Mouse (Mus musculus): ENCODE results near the gene Ism1.

DNA sequence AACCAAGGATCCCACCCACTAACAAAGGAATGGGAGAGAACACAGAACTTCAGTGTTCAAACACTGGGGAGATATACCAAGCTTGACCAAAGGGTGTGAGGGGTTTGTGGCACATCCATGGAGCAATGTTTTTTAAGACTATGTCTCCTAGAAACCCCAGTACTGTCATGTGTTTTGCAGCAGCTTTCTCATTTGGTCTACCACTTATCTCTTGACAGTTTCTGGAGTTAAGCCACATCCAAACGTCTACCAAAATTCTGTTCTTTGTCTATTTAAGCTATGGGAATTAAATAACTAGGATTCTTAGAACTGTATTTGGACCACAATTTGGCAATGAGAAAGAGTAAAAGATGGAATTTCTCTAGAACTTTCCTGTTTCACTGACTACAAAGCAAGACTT, 106.5 kb downstream of the Ism1 start:
- TF ChIP-seq ETS1 (conservative IDR thresholded peaks at IDR 0.05; ENCODE audit: low read depth, low read length) (no peak), ZMIZ1 (IDR thresholded peaks at IDR 0.05; ENCODE audit: low read depth, low read length) (no peak), CTCF (conservative IDR thresholded peaks at IDR 0.05 in 1 of 2, IDR thresholded peaks at IDR 0.05 in 1 of 2; ENCODE audit: low read depth in 2 of 2, low read length in 2 of 2) (no peak), JUND (conservative IDR thresholded peaks at IDR 0.05; ENCODE audit: low read depth, low read length) (no peak), MAX (IDR thresholded peaks at IDR 0.05; ENCODE audit: low read length) (no peak), CHD1 (IDR thresholded peaks at IDR 0.05; ENCODE audit: low read depth, low read length) (no peak), E2F4 (IDR thresholded peaks at IDR 0.05; ENCODE audit: insufficient replicate concordance, low read depth, low read length) (no peak), POLR2A (IDR thresholded peaks at IDR 0.05; ENCODE audit: low read depth, low read length) (no peak), SMC3 (IDR thresholded peaks at IDR 0.05; ENCODE audit: low read depth, low read length) (no peak), TCF12 (IDR thresholded peaks at IDR 0.05; ENCODE audit: low read depth, low read length) (no peak), USF2 (conservative IDR thresholded peaks at IDR 0.05; ENCODE audit: low read depth, low read length) (no peak), MEF2A (IDR thresholded peaks at IDR 0.05; ENCODE audit: borderline replicate concordance, low read depth, low read length) (no peak)

Measured in CH12.LX (cell line).